Mouse (Mus musculus) kidney, adult 18-20 months (tissue): ENCODE data around the gene Fut1.

Source experiments
- DNase-seq: peaks from one replicate; pipeline ENCODE4 v3.0.0; 2021

The Fut1 gene

GRCm38 (mm10) chr7:45605704-45606289 lies 11.3 kb upstream of the Fut1 start:
- DNase-seq: no peak

GRCm38 (mm10) chr7:45609511-45609910 lies 7.6 kb upstream of the Fut1 start:
- DNase-seq: no peak

GRCm38 (mm10) chr7:45616277-45616676 lies 812 bp upstream of the Fut1 start:
- DNase-seq: no peak

- DNase-seq: no peak
Observed at GRCm38 (mm10) chr7:45618316-45618715, 1.2 kb downstream of the Fut1 start.

- no peak for DNase-seq
Observed at GRCm38 (mm10) chr7:45619592-45619991, 2.5 kb downstream of the Fut1 start.

GRCm38 (mm10) chr7:45621443-45621842 lies 4.4 kb downstream of the Fut1 start, which contains the start of gene Izumo1:
Gene Izumo1, plus strand, starts transcription at chr7:45621811.
- DNase-seq: peak; percentile 52

- no peak for DNase-seq
Observed at GRCm38 (mm10) chr7:45623507-45623906, 6.4 kb downstream of the Fut1 start.

- DNase-seq: no peak
Observed at GRCm38 (mm10) chr7:45624718-45625117, 7.6 kb downstream of the Fut1 start.

- no peak for DNase-seq
Observed at GRCm38 (mm10) chr7:45625481-45625880, 8.4 kb downstream of the Fut1 start.

GRCm38 (mm10) chr7:45626571-45627076 lies 9.5 kb downstream of the Fut1 start:
- DNase-seq: no peak

- peak; percentile 49 for DNase-seq
Observed at GRCm38 (mm10) chr7:45627261-45627660, 10.2 kb downstream of the Fut1 start, which contains the start of gene Rasip1. Gene Rasip1, plus strand, starts transcription at chr7:45627488.

- DNase-seq: peak; percentile 91
Observed at GRCm38 (mm10) chr7:45628364-45629294, 11.5 kb downstream of the Fut1 start.

- DNase-seq: no peak
Observed at GRCm38 (mm10) chr7:45630064-45630907, 13.2 kb downstream of the Fut1 start.

GRCm38 (mm10) chr7:45632499-45632898 lies 15.4 kb downstream of the Fut1 start:
- no peak for DNase-seq

- DNase-seq: no peak
Observed at GRCm38 (mm10) chr7:45634946-45635681, 18.0 kb downstream of the Fut1 start.

GRCm38 (mm10) chr7:45635711-45636688 lies 18.9 kb downstream of the Fut1 start:
- no peak for DNase-seq

GRCm38 (mm10) chr7:45637710-45638109 lies 20.6 kb downstream of the Fut1 start:
- no peak for DNase-seq

GRCm38 (mm10) chr7:45638623-45639401 lies 21.7 kb downstream of the Fut1 start:
- DNase-seq: peak; percentile 84

GRCm38 (mm10) chr7:45639561-45640027 lies 22.5 kb downstream of the Fut1 start, which contains the start of gene Mamstr:
Gene Mamstr, plus strand, starts transcription at chr7:45639977.
- no peak for DNase-seq
